Mouse (Mus musculus) E14TG2a.4 (cell line): ENCODE data around the gene Nmnat2.

Experiments used
- CTCF ChIP-seq: conservative IDR thresholded peaks from 2 replicates; pipeline ENCODE4 v1.5.1; 2014; ENCODE audit warnings: low read length
- NANOG ChIP-seq: IDR thresholded peaks from 2 replicates; pipeline ENCODE4 v1.6.1; 2014; ENCODE audit warnings: borderline replicate concordance, low read length, mixed read lengths

GRCm38 (mm10) chr1:153152594-153152993, 197.8 kb downstream of the Nmnat2 start:
- TF ChIP-seq CTCF (no peak), NANOG (no peak)
